Mouse (Mus musculus) heart, postnatal 0 days (tissue): ENCODE results near the gene Scn5a. TPM values are rescaled to one million over a fixed set of nuclear protein-coding genes. Genes with fewer than 3 reads are reported as not detected.

Experiments used
- ATAC-seq: fragments of 200-750 bp; cut with Nextera tagmentation; 2 replicates; pipeline ENCODE4 v1.8.0; 2017; ENCODE audit warnings: low read depth, moderate number of reproducible peaks, moderate library complexity; ENCODE audit not compliant: insufficient read depth
- DNase-seq: peaks from one replicate; pipeline ENCODE4 v3.0.0-alpha.2; 2016; ENCODE audit warnings: low spot score
- H3K27ac ChIP-seq: fragments of 300-500 bp; sonication (generic); 2 replicates; pipeline ENCODE4 v1.5.1; 2014; ENCODE audit warnings: low read depth, mild to moderate bottlenecking
- H3K27me3 ChIP-seq: fragments of 300-500 bp; sonication (generic); 2 replicates; pipeline ENCODE4 v1.6.1; 2014; ENCODE audit warnings: low read length, mixed read lengths; ENCODE audit not compliant: control insufficient read depth, insufficient read depth
- H3K36me3 ChIP-seq: fragments of 300-500 bp; sonication (generic); replicated peaks from 2 replicates; pipeline ENCODE4 v1.6.1; 2014; ENCODE audit warnings: low read length, mixed read lengths; ENCODE audit not compliant: control insufficient read depth, insufficient read depth
- H3K4me1 ChIP-seq: fragments of 300-500 bp; sonication (generic); 2 replicates; pipeline ENCODE4 v1.6.1; 2014; ENCODE audit warnings: antibody characterized with exemption; ENCODE audit not compliant: control insufficient read depth, insufficient read depth
- H3K4me2 ChIP-seq: fragments of 300-500 bp; sonication (generic); 2 replicates; pipeline ENCODE4 v1.6.1; 2014; ENCODE audit warnings: low read depth, mild to moderate bottlenecking, low read length, moderate library complexity
- H3K4me3 ChIP-seq: fragments of 300-500 bp; sonication (generic); 2 replicates; pipeline ENCODE4 v1.5.1; 2014; ENCODE audit warnings: low read depth, low read length
- H3K9ac ChIP-seq: fragments of 300-500 bp; sonication (generic); replicated peaks from 2 replicates; pipeline ENCODE4 v1.6.1; 2014; ENCODE audit warnings: low read depth, low read length, mixed read lengths
- H3K9me3 ChIP-seq: fragments of 300-500 bp; sonication (generic); replicated peaks from 2 replicates; pipeline ENCODE4 v1.6.1; 2016; ENCODE audit warnings: low read length; ENCODE audit not compliant: control insufficient read depth
- CTCF ChIP-seq: IDR thresholded peaks from 2 replicates; pipeline ENCODE4 v1.5.1; 2016; ENCODE audit warnings: antibody characterized with exemption, control low read depth, low read depth
- EP300 ChIP-seq: IDR thresholded peaks from 2 replicates; pipeline ENCODE4 v1.6.1; 2016; ENCODE audit warnings: antibody characterized with exemption, low read depth
- WGBS: fragments of 180-500 bp; shearing (Covaris S2); extraction: QIAGEN DNeasy Blood & Tissue Kit; methylation state at CpG from one replicate; pipeline ENCODE4 v1.1.7; 2014; 5-methylcytosine and 5-hydroxymethylcytosine counted together
- polyA plus RNA-seq: library from polyadenylated mRNA; unstranded; fragments of >200 nt; fragmentation: Nextera tagmentation; extraction: Ambion mirVana; gene quantifications from 2 replicates; pipeline ENCODE4 v1.2.1, GENCODE M21; 2015
- total RNA-seq: library from RNA; depleted of rRNA; stranded (reverse); fragments of >200 nt; gene quantifications from 2 replicates; pipeline ENCODE4 v1.2.3, GENCODE M21; 2014; ENCODE audit warnings: low replicate concordance

The Scn5a gene
- total and polyA plus RNA-seq, 2 experiments from 2014 or later = 16.8 to 82.7 TPM

- Histone ChIP-seq H3K4me3 (no peak overlapping the region), H3K27ac (no peak overlapping the region), H3K4me2 (no peak overlapping the region), H3K27me3 (no peaks in the 10 kb centered on the region), H3K9me3 (no peaks in the 10 kb centered on the region), H3K36me3 (0 out of 2 replicates have a peak, but pooled peaks cover 8% of the 10 kb centered on the region), H3K9ac (no peak overlapping the region), H3K4me1 (peaks cover 22% of the 10 kb centered on the region; the same call in 1 of the 2 replicates)
- ATAC-seq (no peak), DNase-seq (no peak)
- 81% methylated on average over 4 of the region's 4 CpGs for WGBS
- TF ChIP-seq CTCF (no peak), EP300 (no peak)
These were observed 97.2 kb downstream of the Scn5a start for GRCm38 (mm10) chr9:119481612-119482011.

- H3K27ac ChIP-seq = peak overlapping the region; percentile 83
- H3K4me1 ChIP-seq = peaks cover 31% of the 10 kb centered on the region
- 40% methylated on average over 8 of the region's 8 CpGs for WGBS
These were observed 99.5 kb downstream of the Scn5a start for GRCm38 (mm10) chr9:119479297-119479696.

GRCm38 (mm10) chr9:119478345-119478744 lies 100.5 kb downstream of the Scn5a start:
- Histone ChIP-seq H3K9ac (no peak overlapping the region), H3K27ac (peak overlapping the region; percentile 83), H3K4me1 (peaks cover 40% of the 10 kb centered on the region), H3K4me3 (no peak overlapping the region), H3K27me3 (no peaks in the 10 kb centered on the region), H3K4me2 (no peak overlapping the region), H3K36me3 (no peaks in the 10 kb centered on the region), H3K9me3 (no peaks in the 10 kb centered on the region)
- WGBS = 47% methylated on average over 11 of the region's 11 CpGs
- DNase-seq = no peak
- TF ChIP-seq EP300 = no peak
- TF ChIP-seq CTCF = no peak
- ATAC-seq = no peak

More at GRCm38 (mm10) chr9:119479297-119479696, 99.5 kb downstream of the Scn5a start:
- peak; percentile 78 for DNase-seq
- TF ChIP-seq CTCF (peak; percentile 13; the same call in 1 of the 2 replicates), EP300 (peak; percentile 94)
- no peak overlapping the region for H3K9ac ChIP-seq
- no peaks in the 10 kb centered on the region for H3K27me3 ChIP-seq
- no peaks in the 10 kb centered on the region for H3K9me3 ChIP-seq
- H3K36me3 ChIP-seq = no peaks in the 10 kb centered on the region
- no peak overlapping the region for H3K4me3 ChIP-seq
- no peak overlapping the region for H3K4me2 ChIP-seq
- peak; percentile 83 for ATAC-seq

- Histone ChIP-seq H3K4me2 (no peak overlapping the region), H3K9ac (no peak overlapping the region), H3K4me3 (no peak overlapping the region), H3K27me3 (no peaks in the 10 kb centered on the region), H3K9me3 (no peaks in the 10 kb centered on the region), H3K27ac (peak overlapping the region; percentile 83; the same call in 1 of the 2 replicates), H3K4me1 (peaks cover 46% of the 10 kb centered on the region), H3K36me3 (no peaks in the 10 kb centered on the region)
- 55% methylated on average over 6 of the region's 6 CpGs for WGBS
- DNase-seq (no peak), ATAC-seq (no peak)
- no peak for TF ChIP-seq EP300
- TF ChIP-seq CTCF = no peak
These were observed 101.1 kb downstream of the Scn5a start for GRCm38 (mm10) chr9:119477754-119478153.

- peak overlapping the region; percentile 66 for H3K27ac ChIP-seq
- no peak overlapping the region for H3K9ac ChIP-seq
- TF ChIP-seq EP300 = no peak
- no peak for TF ChIP-seq CTCF
These were observed 103.9 kb downstream of the Scn5a start for GRCm38 (mm10) chr9:119474717-119475611.

More at GRCm38 (mm10) chr9:119474717-119475611, 103.9 kb downstream of the Scn5a start:
- Histone ChIP-seq H3K9me3 (no peaks in the 10 kb centered on the region), H3K4me2 (no peak overlapping the region), H3K27me3 (no peaks in the 10 kb centered on the region), H3K4me1 (peaks cover 62% of the 10 kb centered on the region), H3K36me3 (no peaks in the 10 kb centered on the region), H3K4me3 (no peak overlapping the region)
- peak; percentile 43 for DNase-seq
- 35% methylated on average over 15 of the region's 15 CpGs for WGBS
- peak; percentile 18; the same call in 1 of the 2 replicates for ATAC-seq
